Mouse (Mus musculus) neural tube, embryonic 13.5 days (tissue): ENCODE measurements around the gene Nek1. TPM values are rescaled to one million over a fixed set of nuclear protein-coding genes. Genes with fewer than 3 reads are reported as not detected.
"Not testable (repeated sequence)": the region's sequence is repeated elsewhere in the genome, so short reads cannot be mapped to it uniquely, and the experiment has no call there.

Experiments
- ATAC-seq: fragments of 200-750 bp; cut with Nextera tagmentation; 2 replicates; pipeline ENCODE4 v1.8.0; 2017; ENCODE audit warnings: low read depth, mild to moderate bottlenecking, moderate TSS enrichment, moderate library complexity
- H3K27ac ChIP-seq: fragments of 300-500 bp; sonication (generic); replicated peaks from 2 replicates; pipeline ENCODE4 v1.5.1; 2015; ENCODE audit warnings: moderate library complexity, mild to moderate bottlenecking, inconsistent platforms
- H3K27me3 ChIP-seq: fragments of 300-500 bp; sonication (generic); 2 replicates; pipeline ENCODE4 v1.6.1; 2015; ENCODE audit warnings: mild to moderate bottlenecking, inconsistent platforms
- H3K36me3 ChIP-seq: fragments of 300-500 bp; sonication (generic); 2 replicates; pipeline ENCODE4 v1.6.1; 2015; ENCODE audit warnings: mild to moderate bottlenecking, inconsistent platforms
- H3K4me1 ChIP-seq: fragments of 300-500 bp; sonication (generic); replicated peaks from 2 replicates; pipeline ENCODE4 v1.6.1; 2015; ENCODE audit warnings: inconsistent platforms
- H3K4me2 ChIP-seq: fragments of 300-500 bp; sonication (generic); 2 replicates; pipeline ENCODE4 v1.6.1; 2015; ENCODE audit warnings: inconsistent platforms, mild to moderate bottlenecking, moderate library complexity
- H3K4me3 ChIP-seq: fragments of 300-500 bp; sonication (generic); 2 replicates; pipeline ENCODE4 v1.5.1; 2015; ENCODE audit warnings: mild to moderate bottlenecking, inconsistent platforms
- H3K9ac ChIP-seq: fragments of 300-500 bp; sonication (generic); 2 replicates; pipeline ENCODE4 v1.6.1; 2015; ENCODE audit warnings: moderate library complexity, mild to moderate bottlenecking, inconsistent platforms
- H3K9me3 ChIP-seq: fragments of 300-500 bp; sonication (generic); 2 replicates; pipeline ENCODE4 v1.6.1; 2016; ENCODE audit warnings: inconsistent platforms
- WGBS: fragments of 180-500 bp; shearing (Covaris S2); methylation state at CpG from one replicate; pipeline ENCODE4 v1.1.7; 2015; 5-methylcytosine and 5-hydroxymethylcytosine counted together
- polyA plus RNA-seq: library from polyadenylated mRNA; unstranded; fragments of >200 nt; fragmentation: Nextera tagmentation; extraction: Ambion mirVana; gene quantifications from 2 replicates; pipeline ENCODE4 v1.2.1, GENCODE M21; 2015

The Nek1 gene
- polyA plus RNA-seq, 1 experiment from 2014 or later, result 31.8 TPM

GRCm38 (mm10) chr8:60965741-60966140 is 27.3 kb upstream of the Nek1 start:
- no peaks in the 10 kb centered on the region for H3K36me3 ChIP-seq
- no peak overlapping the region for H3K9ac ChIP-seq
- H3K4me3 ChIP-seq, result no peak overlapping the region
- H3K27me3 ChIP-seq, result no peaks in the 10 kb centered on the region
- 49% methylated on average over 3 of the region's 3 CpGs for WGBS
- H3K27ac ChIP-seq, result no peak overlapping the region
- H3K9me3 ChIP-seq, result no peaks in the 10 kb centered on the region
- no peak for ATAC-seq
- H3K4me1 ChIP-seq, result no peaks in the 10 kb centered on the region; the same call in 1 of the 2 replicates
- no peak overlapping the region for H3K4me2 ChIP-seq

GRCm38 (mm10) chr8:60969091-60969490 is 23.9 kb upstream of the Nek1 start:
- Histone ChIP-seq H3K27ac (no peak overlapping the region), H3K27me3 (no peaks in the 10 kb centered on the region), H3K4me3 (no peak overlapping the region), H3K4me2 (no peak overlapping the region), H3K36me3 (no peaks in the 10 kb centered on the region), H3K4me1 (peaks cover 13% of the 10 kb centered on the region), H3K9ac (no peak overlapping the region), H3K9me3 (no peaks in the 10 kb centered on the region)
- no peak for ATAC-seq
- 42% methylated on average over 2 of the region's 2 CpGs for WGBS

GRCm38 (mm10) chr8:60971808-60972207 is 21.2 kb upstream of the Nek1 start:
- 60% methylated on average over 4 of the region's 4 CpGs for whole genome bisulfite sequencing
- Histone ChIP-seq H3K36me3 (no peaks in the 10 kb centered on the region), H3K9me3 (no peaks in the 10 kb centered on the region), H3K4me3 (no peak overlapping the region), H3K9ac (no peak overlapping the region; the same call in 1 of the 2 replicates), H3K27me3 (no peaks in the 10 kb centered on the region), H3K4me2 (no peak overlapping the region), H3K27ac (no peak overlapping the region), H3K4me1 (peaks cover 13% of the 10 kb centered on the region)
- no peak for ATAC-seq

GRCm38 (mm10) chr8:60973448-60973847 is 19.5 kb upstream of the Nek1 start:
- no peaks in the 10 kb centered on the region for H3K36me3 ChIP-seq
- no peak for ATAC-seq
- no peak overlapping the region for H3K9ac ChIP-seq
- H3K27ac ChIP-seq, result no peak overlapping the region
- no peak overlapping the region for H3K4me3 ChIP-seq
- H3K4me1 ChIP-seq, result peaks cover 13% of the 10 kb centered on the region
- 77% methylated on average over 2 of the region's 2 CpGs for WGBS
- H3K27me3 ChIP-seq, result no peaks in the 10 kb centered on the region
- H3K4me2 ChIP-seq, result no peak overlapping the region
- no peaks in the 10 kb centered on the region for H3K9me3 ChIP-seq

- no peak for ATAC-seq
- Histone ChIP-seq H3K9me3 (no peaks in the 10 kb centered on the region), H3K27me3 (no peaks in the 10 kb centered on the region), H3K9ac (no peak overlapping the region), H3K4me2 (no peak overlapping the region), H3K36me3 (no peaks in the 10 kb centered on the region), H3K4me1 (peaks cover 13% of the 10 kb centered on the region), H3K4me3 (no peak overlapping the region), H3K27ac (no peak overlapping the region)
- 88% methylated on average over 2 of the region's 2 CpGs for WGBS
Measured at GRCm38 (mm10) chr8:60974837-60975236, 18.2 kb upstream of the Nek1 start.

GRCm38 (mm10) chr8:60976818-60977217 is 16.2 kb upstream of the Nek1 start:
- Histone ChIP-seq H3K36me3 (no peaks in the 10 kb centered on the region), H3K4me3 (no peak overlapping the region), H3K27ac (no peak overlapping the region), H3K4me2 (no peak overlapping the region), H3K9ac (no peak overlapping the region), H3K9me3 (no peaks in the 10 kb centered on the region), H3K27me3 (no peaks in the 10 kb centered on the region), H3K4me1 (peaks cover 20% of the 10 kb centered on the region)
- ATAC-seq, result no peak
- WGBS, result 75% methylated on average over 9 of the region's 9 CpGs

- ATAC-seq, result no peak
- WGBS, result 89% methylated on average over 5 of the region's 5 CpGs
Measured at GRCm38 (mm10) chr8:60978496-60978895, 14.5 kb upstream of the Nek1 start.

GRCm38 (mm10) chr8:60981388-60981787 is 11.6 kb upstream of the Nek1 start:
- Histone ChIP-seq H3K9ac (no peak overlapping the region), H3K4me1 (peaks cover 19% of the 10 kb centered on the region), H3K36me3 (no peaks in the 10 kb centered on the region), H3K4me3 (no peak overlapping the region), H3K27me3 (no peaks in the 10 kb centered on the region), H3K9me3 (no peaks in the 10 kb centered on the region), H3K4me2 (peak overlapping the region; percentile 99), H3K27ac (no peak overlapping the region)
- ATAC-seq, result no peak
- 72% methylated on average over 1 of the region's 1 CpGs for WGBS

More at GRCm38 (mm10) chr8:60978496-60978895, 14.5 kb upstream of the Nek1 start:
- H3K4me1 ChIP-seq, result peaks cover 19% of the 10 kb centered on the region
- H3K4me3 ChIP-seq, result no peak overlapping the region
- H3K9me3 ChIP-seq, result no peaks in the 10 kb centered on the region
- H3K9ac ChIP-seq, result no peak overlapping the region
- no peak overlapping the region for H3K27ac ChIP-seq
- no peaks in the 10 kb centered on the region for H3K27me3 ChIP-seq
- no peak overlapping the region for H3K4me2 ChIP-seq
- no peaks in the 10 kb centered on the region for H3K36me3 ChIP-seq

GRCm38 (mm10) chr8:60982701-60983687 is 10.0 kb upstream of the Nek1 start, which contains the start of gene Clcn3:
Clcn3 (minus strand) TSS chr8:60983300.
- peak; percentile 99 for ATAC-seq
- no peaks in the 10 kb centered on the region for H3K36me3 ChIP-seq
- H3K9me3 ChIP-seq, result no peaks in the 10 kb centered on the region
- H3K27ac ChIP-seq, result peak within 1 kb of the TSS; percentile 88
- under 1% methylated on average over 101 of the region's 101 CpGs for WGBS
- peak within 1 kb of the TSS; percentile 87 for H3K4me3 ChIP-seq
- no peaks in the 10 kb centered on the region for H3K27me3 ChIP-seq
- peak within 1 kb of the TSS; percentile 84 for H3K9ac ChIP-seq
- H3K4me2 ChIP-seq, result peak within 1 kb of the TSS; percentile 99
- H3K4me1 ChIP-seq, result peaks cover 19% of the 10 kb centered on the region

- peak overlapping the region; percentile 73 for H3K9ac ChIP-seq
- peaks cover 19% of the 10 kb centered on the region for H3K4me1 ChIP-seq
- WGBS, result 6% methylated on average over 9 of the region's 9 CpGs
- no peaks in the 10 kb centered on the region for H3K36me3 ChIP-seq
- peak; percentile 71 for ATAC-seq
- H3K4me3 ChIP-seq, result peak overlapping the region; percentile 87
- no peaks in the 10 kb centered on the region for H3K27me3 ChIP-seq
- peak overlapping the region; percentile 88 for H3K27ac ChIP-seq
- H3K9me3 ChIP-seq, result no peaks in the 10 kb centered on the region
- peak overlapping the region; percentile 99 for H3K4me2 ChIP-seq
Measured at GRCm38 (mm10) chr8:60983688-60984079, 9.3 kb upstream of the Nek1 start.

GRCm38 (mm10) chr8:60984260-60985010 is 8.6 kb upstream of the Nek1 start:
- ATAC-seq, H3K27ac ChIP-seq, H3K36me3 ChIP-seq, H3K9ac ChIP-seq, H3K27me3 ChIP-seq, H3K9me3 ChIP-seq, H3K4me3 ChIP-seq: not testable (repeated sequence)
- Histone ChIP-seq H3K4me1 (peaks cover 19% of the 10 kb centered on the region), H3K4me2 (peak overlapping the region; percentile 99)
- WGBS, result 85% methylated on average over 17 of the region's 17 CpGs

GRCm38 (mm10) chr8:60992561-60992909 is 460 bp upstream of the Nek1 start:
- H3K36me3 ChIP-seq, result no peaks in the 10 kb centered on the region
- H3K4me2 ChIP-seq, result peak overlapping the region; percentile 86
- no peaks in the 10 kb centered on the region for H3K9me3 ChIP-seq
- H3K27ac ChIP-seq, result peak overlapping the region; percentile 92
- peak overlapping the region; percentile 68 for H3K4me3 ChIP-seq
- H3K27me3 ChIP-seq, result no peaks in the 10 kb centered on the region
- WGBS, result under 1% methylated on average over 16 of the region's 16 CpGs
- H3K9ac ChIP-seq, result peak overlapping the region; percentile 74
- no peak; the same call in 1 of the 2 replicates for ATAC-seq
- H3K4me1 ChIP-seq, result peaks cover 20% of the 10 kb centered on the region
